Mouse (Mus musculus): ENCODE measurements around the gene Gm49425.
A peak's percentile ranks its signal among the peaks of the same experiment; 100 is the strongest.
"Not testable (repeated sequence)": the region's sequence is repeated elsewhere in the genome, so short reads cannot be mapped to it uniquely, and the experiment has no call there.

Gene Gm49425

DNA sequence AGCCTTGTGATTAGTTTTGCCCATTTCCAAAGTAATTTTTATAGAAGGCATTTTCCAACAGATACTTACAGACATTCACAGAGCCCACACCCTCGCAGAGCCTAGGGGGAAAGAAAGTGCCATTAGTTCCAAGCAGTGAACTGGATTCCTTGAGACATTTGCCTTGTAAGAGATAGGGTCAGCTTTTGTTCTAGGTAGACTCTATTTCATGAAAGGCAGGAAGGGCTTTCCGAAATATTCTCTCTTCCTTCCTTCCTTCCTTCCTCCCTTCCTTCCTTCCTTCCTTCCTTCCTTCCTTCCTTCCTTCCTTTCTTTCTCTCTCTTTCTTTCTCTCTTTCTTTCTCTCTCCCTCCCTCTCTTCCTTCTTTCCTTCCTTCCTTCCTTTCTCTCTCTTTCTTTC lies at the start of gene Gm49425:
Gm49425 (minus strand) TSS at position 101 of the 400 bp plus-strand sequence.
- DNase-seq = not testable (repeated sequence)

DNA sequence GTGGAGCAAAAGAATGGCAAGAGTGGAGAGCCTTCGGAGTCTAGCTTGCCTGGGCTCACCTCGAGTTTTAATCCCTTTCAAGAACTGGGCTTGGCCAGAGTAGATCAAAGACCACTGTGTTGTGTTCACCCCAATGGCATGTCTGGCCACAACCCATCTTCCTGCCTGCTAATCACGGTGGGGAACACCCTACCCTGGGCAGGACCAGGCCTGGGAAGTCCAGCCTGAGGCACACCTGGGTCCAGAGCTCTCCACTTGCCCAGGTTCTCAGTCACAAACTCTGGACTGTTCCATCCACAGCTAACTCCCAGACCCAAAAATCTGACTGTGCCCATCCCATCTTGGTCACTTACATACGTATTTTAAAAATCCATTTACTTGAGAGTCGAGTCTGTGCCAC lies 45.8 kb upstream of the Gm49425 start, which contains the start of gene Krt90:
Krt90 (minus strand) TSS at position 101 of the 400 bp plus-strand sequence.
- no peak for DNase-seq

DNA sequence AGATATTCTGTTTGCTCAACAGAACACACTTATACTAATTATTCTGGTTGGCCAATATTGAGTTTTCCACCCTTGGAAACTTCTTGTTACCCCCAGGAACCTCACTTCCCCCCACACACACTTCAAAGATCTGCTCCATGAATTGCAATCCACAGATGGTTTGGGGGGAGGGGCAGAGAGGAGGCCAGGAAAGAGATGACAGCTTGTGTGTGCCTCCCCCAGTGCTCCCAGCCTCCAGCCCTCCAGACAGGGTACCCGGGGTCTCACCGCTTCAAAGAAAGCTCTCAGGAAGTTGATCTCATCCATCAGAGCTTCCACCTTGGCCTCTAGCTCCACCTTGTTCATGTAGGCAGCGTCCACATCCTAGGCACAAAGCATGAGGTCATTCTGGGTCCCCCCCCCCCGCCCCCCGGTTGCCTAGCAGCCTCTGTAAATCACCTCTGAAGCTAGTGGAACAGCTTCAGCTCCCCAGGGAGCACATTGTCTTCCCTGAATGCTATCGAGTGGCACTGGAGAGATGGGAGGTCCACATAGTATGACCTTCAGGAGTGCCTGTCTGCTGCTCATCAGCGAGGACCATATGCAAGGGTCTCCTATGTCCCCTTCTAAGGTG lies 41.1 kb upstream of the Gm49425 start:
- no peak for DNase-seq

DNA sequence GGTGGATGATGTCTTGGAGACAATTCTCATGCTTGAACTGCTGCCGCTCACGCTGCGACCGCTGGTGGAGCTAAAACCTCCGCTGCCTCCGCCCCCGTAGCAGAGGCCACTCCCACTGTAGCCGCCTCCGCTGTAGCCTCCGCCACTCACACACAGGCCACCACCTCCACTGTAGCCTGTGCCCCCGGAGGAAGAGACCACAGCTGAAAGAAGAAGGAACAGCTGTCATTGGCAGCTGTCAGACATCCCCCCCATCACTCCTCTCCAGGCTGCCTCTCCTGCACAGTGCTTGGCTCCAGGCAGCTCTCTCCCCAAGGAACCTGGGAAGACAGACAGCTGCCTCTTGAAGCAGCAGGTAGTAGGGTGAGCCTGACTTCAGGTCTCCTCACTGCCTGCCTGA lies 36.1 kb upstream of the Gm49425 start:
- DNase-seq = no peak

DNA sequence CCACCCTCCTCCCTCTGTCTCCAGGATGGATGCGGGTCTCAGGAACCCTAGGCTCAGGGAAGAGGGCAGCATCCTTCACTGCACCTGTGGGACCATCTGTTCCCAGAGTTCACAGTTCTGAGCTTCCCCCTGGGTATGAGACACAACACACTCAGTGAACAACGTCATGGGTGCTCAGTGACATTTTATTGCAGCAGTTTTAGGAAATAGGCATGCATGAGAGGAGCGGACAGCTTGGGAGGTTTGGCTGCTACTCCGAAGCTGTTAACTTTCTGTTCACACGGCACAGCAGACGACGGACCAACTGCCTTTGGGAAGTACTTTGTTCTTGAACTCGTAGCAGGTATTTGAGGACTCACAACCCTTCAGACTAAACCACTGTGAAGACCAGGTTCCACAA lies 35.1 kb upstream of the Gm49425 start:
- DNase-seq = no peak

DNA sequence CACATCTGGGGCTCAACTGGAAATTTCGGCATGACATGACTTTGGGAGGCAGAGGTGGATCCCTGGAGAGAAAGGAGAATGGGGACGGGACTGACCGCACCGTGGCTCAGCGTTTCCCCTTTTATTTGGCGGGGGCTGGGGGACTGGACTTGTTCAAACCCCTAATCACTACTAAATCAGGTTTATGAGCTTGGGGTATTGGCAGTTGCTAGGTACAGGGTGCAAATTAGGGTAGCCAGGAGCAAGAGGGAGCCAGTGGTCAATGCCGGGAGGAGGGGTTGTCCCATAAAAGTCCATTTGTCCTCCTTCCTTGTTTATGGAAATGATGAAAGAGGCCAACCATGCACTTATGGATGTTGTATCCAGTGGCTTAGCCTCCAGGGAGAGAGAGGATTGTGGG lies 33.5 kb upstream of the Gm49425 start, which contains the start of gene Krt82:
Krt82 (minus strand) TSS at position 101 of the 400 bp plus-strand sequence.
- DNase-seq = no peak

DNA sequence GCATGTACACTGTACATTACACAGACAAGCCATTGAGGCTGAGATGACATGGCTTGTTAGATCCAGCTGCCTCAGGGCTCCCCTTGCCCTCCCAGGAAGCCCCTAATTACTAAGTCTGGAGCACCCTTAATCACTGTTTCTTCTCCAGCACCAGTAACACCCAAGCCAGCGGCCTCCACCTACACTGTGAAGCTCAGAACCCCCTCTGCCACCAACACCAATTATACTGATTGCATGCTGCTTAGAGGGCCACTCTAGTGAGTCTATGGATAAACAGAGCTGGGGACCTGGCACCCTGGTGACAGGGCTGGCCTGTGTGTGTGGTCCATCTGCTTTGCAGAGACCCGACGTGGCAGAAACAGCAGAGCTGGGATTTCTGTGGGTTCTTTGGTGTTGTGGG lies 27.4 kb upstream of the Gm49425 start:
- DNase-seq = no peak

DNA sequence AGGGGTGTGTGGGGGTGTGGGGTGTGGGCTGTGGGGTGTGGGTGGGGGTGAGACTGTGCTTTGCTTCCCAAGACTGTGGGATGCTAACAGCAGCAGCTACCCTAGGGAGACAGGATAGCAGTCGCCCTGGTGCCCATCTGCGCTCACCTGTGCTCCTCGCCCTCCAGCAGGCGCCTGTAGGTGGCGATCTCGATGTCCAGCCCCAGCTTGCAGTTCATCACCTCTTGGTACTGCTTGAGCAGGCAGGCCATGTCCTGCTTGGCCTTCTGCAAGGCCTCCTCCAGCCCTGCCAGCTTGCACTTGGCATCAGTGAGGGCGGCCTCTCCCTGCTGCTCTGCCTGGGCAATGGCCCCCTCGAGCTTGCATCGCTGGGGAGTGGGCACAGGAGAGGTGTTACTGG lies 25.5 kb upstream of the Gm49425 start:
- no peak for DNase-seq

DNA sequence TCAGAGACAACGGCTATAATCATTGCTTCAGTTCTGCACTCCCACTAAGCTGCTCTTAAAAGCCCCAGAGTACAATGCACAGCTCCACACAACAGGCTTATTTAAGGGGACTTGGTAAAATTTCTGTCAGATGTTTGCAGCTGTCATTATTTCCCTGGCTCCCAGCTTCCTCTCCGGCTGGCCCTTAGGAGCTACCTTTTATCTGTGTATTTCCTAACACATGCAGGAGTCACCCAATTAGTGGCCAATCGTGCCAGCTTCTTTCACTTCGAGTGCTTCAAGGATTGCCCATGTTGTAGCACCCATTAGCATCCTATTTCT lies 21.5 kb upstream of the Gm49425 start:
- DNase-seq = no peak

DNA sequence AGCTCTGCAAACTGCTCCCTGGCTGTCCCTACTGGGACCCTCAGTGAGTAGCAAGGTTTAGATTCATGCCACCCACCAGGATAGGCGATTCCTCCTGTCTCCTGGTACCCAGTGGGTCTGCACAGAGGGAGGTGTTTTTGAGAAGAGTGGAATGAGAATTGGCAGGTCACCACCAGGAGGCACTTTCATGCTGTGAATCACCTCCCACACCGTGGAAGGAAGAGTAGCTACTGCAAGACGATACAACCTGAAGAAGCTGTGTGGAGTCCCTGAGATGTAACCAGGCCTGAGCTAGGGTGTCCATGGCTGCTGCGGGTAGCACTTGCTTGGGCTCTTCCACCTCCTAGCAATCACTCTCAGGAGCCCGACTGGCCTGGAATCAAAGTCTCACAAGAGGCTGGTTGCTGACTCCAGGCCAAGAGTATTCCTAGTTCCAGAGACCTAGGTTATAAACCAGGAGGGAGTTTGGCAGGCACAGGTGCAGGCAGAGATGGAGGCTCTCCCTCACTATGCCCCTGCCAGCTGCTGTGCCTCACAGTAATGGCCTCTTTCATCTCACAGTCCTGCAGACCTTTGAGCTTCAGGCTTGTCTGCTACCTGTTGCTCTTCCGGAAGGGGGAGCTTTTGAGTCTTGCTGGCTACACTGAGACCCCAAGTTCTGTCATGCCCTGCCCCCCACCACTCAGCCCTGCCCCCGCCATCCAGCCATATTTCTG lies 21.0 kb upstream of the Gm49425 start:
- DNase-seq = no peak

DNA sequence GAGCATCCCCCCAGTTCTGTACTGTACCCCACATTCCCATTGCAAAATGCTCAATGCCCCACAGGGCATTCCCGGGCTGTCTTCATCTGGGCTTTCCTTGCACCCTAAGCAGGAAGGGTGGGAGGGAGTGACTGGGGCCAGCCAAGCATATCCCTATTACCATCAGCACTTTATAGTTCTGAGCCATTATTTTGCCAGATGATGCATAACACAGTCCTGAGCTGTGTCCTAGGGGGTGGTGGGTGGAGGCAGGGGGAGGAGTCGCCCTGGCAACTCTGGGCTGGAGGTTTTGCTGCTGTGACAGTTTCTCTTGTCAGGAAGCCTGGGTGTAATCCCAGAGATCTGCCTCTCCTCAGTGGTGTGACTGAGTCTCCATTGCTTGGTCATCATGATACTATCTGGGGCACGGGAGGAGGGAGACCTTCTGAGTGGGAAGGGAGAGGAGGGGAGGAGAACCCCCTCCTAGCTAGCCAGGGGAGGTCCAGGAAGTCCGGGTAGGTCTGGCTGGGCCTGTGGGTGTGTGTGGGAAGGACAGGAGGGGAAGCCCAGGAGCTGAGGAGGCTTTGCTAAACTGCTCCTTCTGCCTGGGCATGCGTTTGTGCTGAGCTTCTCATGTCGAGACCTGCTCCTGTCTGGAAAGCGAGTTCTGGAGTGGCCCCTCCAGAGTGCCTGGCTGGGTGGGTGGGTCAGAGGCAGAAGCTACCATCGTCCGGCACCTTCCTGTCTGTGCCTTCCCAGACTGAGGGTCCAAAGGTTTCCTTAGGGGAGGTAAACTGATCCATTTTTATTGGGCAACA lies 19.2 kb upstream of the Gm49425 start:
- no peak for DNase-seq

DNA sequence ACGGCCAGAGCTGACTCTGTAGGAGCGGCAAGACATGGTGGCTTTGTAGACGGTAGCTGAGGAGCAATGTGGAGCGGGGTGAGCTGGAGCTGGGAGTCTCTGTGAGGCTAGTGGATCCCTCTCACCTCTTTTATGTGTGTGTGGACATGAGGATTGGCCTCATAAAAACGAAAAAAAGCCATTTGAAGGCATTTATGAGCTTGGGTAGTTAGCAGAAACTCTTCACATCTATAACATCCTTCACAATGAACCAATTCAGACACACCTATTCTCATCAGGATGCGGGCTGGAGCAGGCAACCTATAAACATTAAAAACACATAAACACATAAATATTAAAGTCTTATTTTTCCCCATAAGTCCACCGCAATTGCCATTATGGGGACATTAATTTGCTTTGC lies 15.7 kb upstream of the Gm49425 start, which contains the start of gene Krt84:
Krt84 (minus strand) TSS at position 101 of the 400 bp plus-strand sequence.
- no peak for DNase-seq

DNA sequence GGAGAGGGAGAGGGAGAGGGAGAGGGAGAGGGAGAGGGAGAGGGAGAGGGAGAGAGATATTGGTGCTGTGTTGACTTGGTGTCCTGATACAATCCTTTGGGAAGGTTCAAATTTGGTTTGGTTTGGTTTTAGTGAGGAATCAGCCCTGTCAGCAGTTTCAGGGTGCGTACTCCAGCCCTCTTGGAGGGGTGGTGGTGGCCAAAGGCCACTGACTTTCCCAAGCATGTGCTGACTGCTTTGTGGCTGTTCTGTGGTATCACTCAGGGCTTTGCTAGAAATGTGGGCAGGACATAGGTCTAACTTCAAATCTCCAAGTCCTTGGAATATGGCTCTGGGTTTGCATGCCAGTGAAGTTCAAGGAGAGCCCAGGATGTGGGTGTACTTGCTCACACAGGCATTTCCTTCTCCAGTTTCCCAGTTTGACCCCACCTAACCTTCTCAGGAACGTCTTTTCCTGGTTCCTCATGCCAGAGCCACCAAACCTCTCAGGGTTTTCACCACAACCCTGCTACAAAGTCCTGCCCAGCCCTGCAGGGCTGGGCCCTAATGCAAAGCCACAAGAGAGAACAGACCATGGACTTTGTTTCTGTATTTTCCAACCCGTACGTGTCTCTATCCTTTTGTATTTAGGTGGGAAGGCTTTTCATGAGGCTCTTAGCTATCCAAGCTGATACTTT lies 5.6 kb upstream of the Gm49425 start:
- no peak for DNase-seq

DNA sequence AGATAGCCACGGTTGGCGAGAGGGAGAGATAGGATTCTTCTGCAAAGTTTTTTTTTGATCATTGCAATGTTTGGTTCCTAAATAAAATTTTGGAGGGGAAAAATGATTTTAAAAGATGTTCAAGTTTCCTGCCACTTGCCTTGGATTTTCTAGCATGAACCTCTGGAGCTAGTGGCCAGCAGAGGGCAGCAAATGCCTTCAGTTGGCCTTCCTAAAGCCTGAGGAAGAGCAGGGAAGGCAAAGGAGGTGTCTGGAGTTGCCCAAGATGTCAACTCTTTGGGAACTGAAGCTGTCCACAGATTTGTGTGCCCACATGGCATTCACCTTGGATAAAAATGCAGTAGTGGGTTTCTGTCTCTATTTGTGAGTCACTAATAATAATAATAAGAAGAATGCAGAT lies 2.7 kb upstream of the Gm49425 start:
- peak; percentile 64 for DNase-seq

DNA sequence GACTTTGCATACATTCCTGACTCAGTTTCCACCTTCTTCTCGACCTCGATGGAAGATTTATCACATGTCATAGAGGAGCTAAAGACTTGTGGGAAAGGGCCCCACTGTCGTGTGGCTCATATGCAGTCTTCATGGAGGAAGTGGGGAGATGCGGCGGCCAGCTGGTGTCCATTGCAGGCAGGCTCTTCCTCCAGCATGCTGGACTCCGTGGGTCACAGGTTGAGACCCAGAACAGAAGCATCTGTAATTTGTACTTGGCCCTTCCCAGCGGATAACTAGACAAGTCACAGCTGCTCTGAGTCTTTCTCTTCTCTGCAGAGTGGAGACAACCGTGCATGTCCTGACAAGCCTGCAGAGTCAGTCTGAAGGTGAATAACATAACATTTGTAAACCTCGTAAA lies 8.8 kb downstream of the Gm49425 start:
- DNase-seq = no peak

DNA sequence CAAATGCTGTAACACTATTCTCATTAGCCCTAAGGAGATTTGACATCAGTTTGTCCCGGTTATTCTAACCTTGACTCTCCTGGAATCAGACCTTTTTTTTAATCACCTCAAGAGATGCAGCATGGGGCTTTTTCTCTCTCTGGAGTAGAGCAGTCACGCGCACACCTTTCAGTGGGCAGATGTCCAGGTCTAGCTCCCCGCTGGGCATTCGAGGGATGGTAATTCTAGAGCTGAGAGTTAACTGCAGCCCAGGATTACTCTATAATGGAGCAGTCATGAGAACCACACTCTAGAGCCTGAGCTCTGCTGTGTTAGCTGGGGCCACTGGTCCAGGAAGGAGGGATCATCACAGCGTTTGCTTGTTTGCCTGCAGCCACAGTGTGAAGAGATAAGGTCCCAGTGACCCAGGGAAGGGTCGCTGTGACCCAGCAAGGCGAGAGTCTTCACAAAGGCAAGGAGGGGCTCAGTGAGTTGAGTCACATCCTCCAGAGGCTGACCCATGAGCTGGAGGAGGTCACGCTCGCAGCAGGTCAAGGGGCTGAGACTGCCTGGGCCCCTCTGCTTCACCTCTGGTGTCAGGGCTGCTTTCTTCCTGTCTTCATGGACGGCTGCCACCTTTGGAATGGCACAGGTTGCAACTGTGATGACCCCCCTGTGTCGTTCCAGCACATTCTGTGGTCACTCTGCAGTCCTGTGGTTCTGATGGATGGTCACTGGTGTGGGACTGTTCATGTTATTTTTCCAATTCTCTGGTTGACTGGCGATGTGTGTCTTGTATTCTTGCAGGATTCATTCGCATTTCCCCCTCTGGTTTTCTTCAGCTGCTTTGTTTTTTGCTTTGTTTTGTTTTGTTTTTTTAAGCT lies 9.9 kb downstream of the Gm49425 start:
- DNase-seq = no peak

DNA sequence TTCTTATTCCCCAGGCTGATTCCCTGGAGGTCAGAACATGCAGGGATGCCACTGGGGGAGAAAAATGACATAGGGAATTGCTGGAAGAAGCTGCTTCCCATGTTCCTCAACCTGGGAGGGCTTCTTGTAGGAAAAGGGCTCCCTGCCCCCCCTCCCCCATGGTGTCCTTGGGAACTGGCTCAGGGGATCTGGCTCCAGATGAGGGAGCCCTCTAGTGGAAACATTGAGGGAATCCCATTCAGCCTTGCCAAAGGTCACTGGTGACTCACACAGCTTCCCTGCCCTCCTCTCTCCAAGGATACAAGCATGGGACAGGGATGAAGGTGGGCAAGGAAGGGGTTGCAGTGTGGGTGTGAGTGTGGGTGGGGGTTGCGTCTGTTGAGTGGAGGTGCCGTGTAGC lies 19.9 kb downstream of the Gm49425 start:
- no peak for DNase-seq

DNA sequence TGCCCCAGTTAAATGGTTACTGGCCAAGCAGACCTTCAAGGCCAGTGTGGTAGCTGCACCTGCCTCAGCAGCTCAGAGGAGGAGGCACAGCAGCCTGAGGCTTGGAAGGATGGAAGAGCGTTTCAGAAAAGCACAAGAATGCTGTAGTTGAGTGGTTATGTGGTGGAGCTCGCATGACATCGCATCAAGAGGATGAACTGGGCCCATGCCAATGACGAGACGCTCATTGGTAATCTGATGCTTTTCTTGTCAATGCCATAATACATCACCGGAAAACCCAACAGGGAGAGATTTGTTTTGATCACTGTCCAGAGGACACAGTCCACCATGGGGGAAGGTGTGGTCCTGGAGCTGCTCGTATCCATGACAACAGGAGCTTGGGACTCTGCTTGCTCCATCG lies 21.8 kb downstream of the Gm49425 start:
- no peak for DNase-seq

DNA sequence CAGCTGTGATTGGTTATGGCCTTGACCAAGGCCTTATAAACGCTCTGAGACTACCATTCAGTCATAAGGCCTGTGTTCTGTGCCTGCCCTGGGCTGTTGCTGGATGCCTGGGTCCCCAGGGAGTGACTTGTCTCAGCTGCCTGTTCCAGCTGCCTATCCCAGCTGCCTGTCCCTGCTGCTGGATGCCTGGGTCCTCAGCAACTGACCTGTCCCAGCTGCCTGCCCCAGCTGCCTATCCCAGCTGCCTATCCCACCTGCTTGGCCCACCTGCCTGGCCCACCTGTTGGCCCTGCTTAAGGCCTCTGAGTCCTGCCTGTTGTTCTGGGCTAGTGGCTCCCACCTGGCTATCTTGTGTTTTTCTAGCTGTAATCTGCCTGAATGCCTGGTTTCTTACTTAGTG lies 22.9 kb downstream of the Gm49425 start:
- DNase-seq = no peak

DNA sequence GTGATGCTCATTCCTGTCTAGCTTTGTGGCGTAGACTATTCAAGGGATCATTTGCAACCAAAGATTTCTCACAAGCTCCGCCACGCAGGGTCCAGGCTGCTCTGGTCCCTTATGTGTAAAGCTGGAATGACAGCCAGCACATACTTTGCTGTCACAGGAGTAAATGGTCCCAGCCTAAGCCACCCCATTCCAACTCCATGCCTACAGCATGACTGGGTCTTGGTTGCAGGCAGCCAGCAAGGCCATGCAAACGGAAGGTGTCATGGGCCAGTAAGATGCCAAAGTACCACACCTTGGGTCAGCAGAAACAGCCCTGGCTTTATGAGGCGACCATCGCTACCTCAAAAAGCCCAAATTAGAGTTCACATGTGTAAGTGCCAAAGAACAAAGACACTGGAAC lies 23.3 kb downstream of the Gm49425 start:
- no peak for DNase-seq

DNA sequence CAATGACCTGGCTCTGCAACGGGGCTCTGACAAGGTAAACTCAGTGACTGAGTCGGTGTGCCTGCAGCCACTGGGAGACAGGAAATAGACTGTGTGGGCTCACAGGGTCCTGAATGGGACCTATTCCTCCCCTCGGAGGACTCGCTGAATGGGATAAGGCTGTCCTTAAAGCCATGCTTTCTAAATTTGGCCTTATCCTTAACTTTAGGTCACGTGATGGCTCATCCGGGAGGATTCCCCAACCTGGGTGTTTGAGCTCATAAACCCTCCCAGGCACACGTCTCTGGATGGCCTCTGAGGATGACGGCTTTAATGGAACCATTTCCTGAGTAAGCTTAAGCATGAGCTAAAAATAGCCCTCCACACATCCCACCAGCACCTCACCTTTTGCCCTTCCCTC lies 24.3 kb downstream of the Gm49425 start:
- DNase-seq = no peak

DNA sequence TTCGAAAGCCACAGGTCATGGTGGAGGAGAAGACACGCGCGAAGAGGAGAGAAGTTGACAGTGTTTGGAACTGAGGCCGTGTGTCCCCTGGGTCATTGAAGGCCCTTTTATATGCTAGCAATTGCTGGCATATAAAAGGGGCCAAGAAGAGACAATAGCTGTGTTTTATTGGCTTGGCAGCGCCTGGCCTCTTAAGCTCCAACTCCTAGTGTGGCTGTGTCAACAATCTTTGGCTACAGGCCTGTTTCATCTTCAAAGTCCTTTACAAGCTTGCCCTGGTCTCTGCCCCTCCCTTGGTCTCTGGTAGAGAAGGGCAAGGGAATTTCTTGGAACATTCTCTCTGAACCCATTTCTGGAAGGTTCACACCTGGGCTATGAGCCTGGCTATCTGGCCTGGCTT lies 25.6 kb downstream of the Gm49425 start, which contains the start of gene Krt83:
Krt83 (minus strand) TSS at position 82 of the 400 bp plus-strand sequence.
- no peak for DNase-seq
